Mouse (Mus musculus): ENCODE data around the gene Med27. TPM values are rescaled to one million over a fixed set of nuclear protein-coding genes. Genes with fewer than 3 reads are reported as not detected.

The Med27 gene
- polyA plus RNA-seq, 1 experiment from 2014 or later, result 57.9 TPM

DNA sequence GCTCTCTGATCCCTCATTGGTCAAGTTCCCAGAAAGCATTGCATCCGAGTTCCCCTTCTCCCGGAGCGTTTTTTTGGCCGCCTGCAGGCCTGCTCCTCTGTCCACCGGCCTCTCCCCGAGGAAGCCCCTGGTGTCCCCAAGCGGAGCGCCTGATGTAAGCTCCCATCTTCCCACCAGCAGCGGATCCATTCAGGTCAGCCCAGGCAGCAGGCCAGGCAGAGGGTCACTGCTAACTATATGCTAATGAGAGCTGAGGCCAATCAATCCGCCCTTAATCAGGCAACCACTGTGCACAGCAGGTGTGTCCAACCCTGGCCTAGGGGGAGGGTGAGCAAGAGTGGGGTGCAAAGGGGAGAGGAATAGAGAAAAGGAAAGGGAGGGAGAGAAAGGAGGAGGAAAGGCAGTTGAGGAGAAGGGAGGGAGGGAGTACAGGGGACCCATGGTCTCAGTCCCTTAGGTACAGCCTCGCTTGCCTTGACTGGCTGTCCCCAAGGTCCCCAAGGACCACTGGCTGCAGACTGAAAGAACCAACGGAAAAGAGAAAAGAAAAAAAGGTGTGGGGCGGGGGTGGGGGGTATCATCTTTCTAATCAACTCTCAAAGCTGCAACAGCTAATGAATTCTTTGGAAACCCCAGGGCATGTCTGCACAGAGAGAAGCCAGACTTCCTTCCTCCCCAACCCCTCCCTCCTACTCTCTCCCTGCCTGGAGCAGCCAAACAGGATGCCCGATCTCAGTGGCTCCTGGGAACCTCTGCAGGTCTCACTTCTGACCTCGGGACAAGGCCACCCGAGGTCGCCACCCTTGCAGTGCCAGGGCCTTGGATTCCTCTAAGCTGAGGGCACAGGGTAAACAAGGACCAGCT lies 219.2 kb downstream of the Med27 start:
- WGBS, result 3% methylated on average over 17 of the region's 17 CpGs
- no peaks in the 10 kb centered on the region for H3K36me3 ChIP-seq (replicated peaks)
- peak overlapping the region; percentile 28 for H3K4me3 ChIP-seq
- peak overlapping the region; percentile 72 for H3K27ac ChIP-seq (replicated peaks)
- H3K4me1 ChIP-seq, result peaks cover 58% of the 10 kb centered on the region
- peak; percentile 54 for DNase-seq (ENCODE audit: low spot score)
- peaks cover 17% of the 10 kb centered on the region; the same call in 1 of the 2 replicates for H3K27me3 ChIP-seq (replicated peaks; ENCODE audit: low read depth, poor library complexity, severe bottlenecking)
- H3K9me3 ChIP-seq, result no peaks in the 10 kb centered on the region

DNA sequence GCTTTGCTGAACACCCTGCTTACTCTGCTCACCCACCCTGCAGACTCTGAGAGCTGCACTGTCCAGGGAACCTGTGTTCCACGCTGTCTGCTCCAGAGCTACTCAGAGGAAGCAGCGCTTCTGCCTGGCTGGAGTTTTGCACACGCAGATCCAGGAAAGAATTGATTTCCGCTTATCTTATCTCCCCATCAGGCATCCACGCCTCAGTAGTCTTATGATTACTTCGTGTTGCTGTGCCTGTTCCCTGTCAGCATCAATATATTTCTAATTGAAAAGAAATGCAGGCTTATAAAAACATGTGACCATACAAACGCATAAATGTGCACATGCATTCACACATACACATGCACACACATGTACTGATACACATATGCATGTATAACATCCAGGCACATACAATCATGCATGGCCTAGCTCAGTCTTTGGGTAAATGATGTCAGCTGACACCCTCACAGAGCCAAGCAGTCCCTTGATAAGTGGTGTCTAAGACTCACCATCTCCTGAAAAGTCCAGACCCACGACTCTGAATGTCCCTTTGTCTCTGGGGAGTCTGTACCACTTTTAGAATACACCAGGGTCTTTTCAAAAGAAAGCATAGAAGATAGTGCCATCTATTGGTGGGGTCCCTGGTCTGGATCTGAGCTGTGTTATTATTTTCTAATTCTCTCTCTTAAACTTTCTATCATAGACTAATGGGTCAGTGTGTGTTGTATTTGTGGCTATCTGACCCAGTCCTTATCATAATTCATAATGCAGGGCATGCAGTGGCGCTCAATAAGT lies 225.5 kb downstream of the Med27 start:
- 70% methylated on average over 9 of the region's 9 CpGs for WGBS
- no peaks in the 10 kb centered on the region for H3K36me3 ChIP-seq (replicated peaks)
- no peaks in the 10 kb centered on the region for H3K9me3 ChIP-seq
- peaks cover 83% of the 10 kb centered on the region for H3K4me1 ChIP-seq
- no peak for DNase-seq (ENCODE audit: low spot score)
- H3K4me3 ChIP-seq, result no peak overlapping the region
- H3K27ac ChIP-seq (replicated peaks), result no peak overlapping the region
- H3K27me3 ChIP-seq (replicated peaks; ENCODE audit: low read depth, poor library complexity, severe bottlenecking), result no peaks in the 10 kb centered on the region

- H3K4me1 ChIP-seq, result peaks cover 77% of the 10 kb centered on the region
- DNase-seq (ENCODE audit: low spot score), result no peak
- H3K4me3 ChIP-seq, result no peak overlapping the region
- H3K36me3 ChIP-seq (replicated peaks), result no peaks in the 10 kb centered on the region
- WGBS, result 40% methylated on average over 5 of the region's 5 CpGs
- no peak overlapping the region for H3K27ac ChIP-seq (replicated peaks)
- H3K27me3 ChIP-seq (replicated peaks; ENCODE audit: low read depth, poor library complexity, severe bottlenecking), result no peaks in the 10 kb centered on the region
- H3K9me3 ChIP-seq, result no peaks in the 10 kb centered on the region
Measured at GRCm38 (mm10) chr2:29572811-29573427, 226.3 kb downstream of the Med27 start.

DNA sequence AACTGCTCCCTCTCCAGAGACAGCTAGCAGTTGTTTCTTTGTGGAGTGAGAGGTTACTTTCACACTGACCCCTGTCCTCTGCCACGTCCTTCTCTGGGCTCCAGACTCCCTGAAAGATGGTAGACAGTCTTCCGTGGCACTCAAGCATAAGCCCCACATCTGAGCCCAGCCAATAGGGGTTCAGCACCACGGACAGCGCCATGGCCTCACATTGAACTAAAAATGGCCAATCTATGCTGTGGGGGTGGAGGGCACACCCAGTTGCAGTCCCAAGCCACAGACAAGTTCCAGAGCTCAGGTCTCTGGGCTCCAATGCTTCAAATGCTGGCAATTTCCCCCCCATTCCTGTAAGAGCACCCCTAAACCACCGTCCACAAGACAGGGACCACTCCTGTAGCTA lies 227.0 kb downstream of the Med27 start:
- Histone ChIP-seq H3K27me3 (replicated peaks; ENCODE audit: low read depth, poor library complexity, severe bottlenecking) (no peaks in the 10 kb centered on the region), H3K4me1 (peaks cover 75% of the 10 kb centered on the region), H3K27ac (replicated peaks) (peak overlapping the region; percentile 63), H3K36me3 (replicated peaks) (no peaks in the 10 kb centered on the region), H3K9me3 (no peaks in the 10 kb centered on the region), H3K4me3 (peak overlapping the region; percentile 11; the same call in 1 of the 2 replicates)
- peak; percentile 90 for DNase-seq (ENCODE audit: low spot score)
- 6% methylated on average over 5 of the region's 5 CpGs for WGBS

- 8% methylated on average over 11 of the region's 11 CpGs for WGBS
- H3K4me1 ChIP-seq, result peaks cover 75% of the 10 kb centered on the region
Measured at GRCm38 (mm10) chr2:29574187-29574586, 227.6 kb downstream of the Med27 start.

More at GRCm38 (mm10) chr2:29574187-29574586, 227.6 kb downstream of the Med27 start:
- H3K4me3 ChIP-seq, result no peak overlapping the region
- no peaks in the 10 kb centered on the region for H3K36me3 ChIP-seq (replicated peaks)
- H3K27ac ChIP-seq (replicated peaks), result peak overlapping the region; percentile 63; the same call in 1 of the 2 replicates
- no peaks in the 10 kb centered on the region for H3K9me3 ChIP-seq
- peak; percentile 59 for DNase-seq (ENCODE audit: low spot score)
- no peaks in the 10 kb centered on the region for H3K27me3 ChIP-seq (replicated peaks; ENCODE audit: low read depth, poor library complexity, severe bottlenecking)

Small RNAs within 50 kb of the gene (microRNA-seq; reads per million reads assigned to microRNA genes)
- gene Mir133c, result not detected

Other genes with a start within 250 kb of the Med27 start
- gene Setx, start 222.6 kb upstream of the Med27 start, polyA plus RNA-seq (2016; fragmentation: Nextera tagmentation; extraction: Ambion mirVana), result 12.3 and 14.0 TPM in 2 replicates
- gene Ntng2, start 93.8 kb upstream of the Med27 start, polyA plus RNA-seq (2016; fragmentation: Nextera tagmentation; extraction: Ambion mirVana), result 0.69 and 1.4 TPM in 2 replicates

Measured in embryonic facial prominence, embryonic 10.5 days (tissue).